Mouse (Mus musculus): Measurements from ENCODE around the gene Rab34.

Rab34 gene

GRCm38 (mm10) chr11:78188331-78189233 lies at the start of gene Rab34:
Gene Rab34, plus strand, starts transcription at chr11:78188430.
- DNase-seq (ENCODE audit: low spot score), result peak; percentile 90

DNA sequence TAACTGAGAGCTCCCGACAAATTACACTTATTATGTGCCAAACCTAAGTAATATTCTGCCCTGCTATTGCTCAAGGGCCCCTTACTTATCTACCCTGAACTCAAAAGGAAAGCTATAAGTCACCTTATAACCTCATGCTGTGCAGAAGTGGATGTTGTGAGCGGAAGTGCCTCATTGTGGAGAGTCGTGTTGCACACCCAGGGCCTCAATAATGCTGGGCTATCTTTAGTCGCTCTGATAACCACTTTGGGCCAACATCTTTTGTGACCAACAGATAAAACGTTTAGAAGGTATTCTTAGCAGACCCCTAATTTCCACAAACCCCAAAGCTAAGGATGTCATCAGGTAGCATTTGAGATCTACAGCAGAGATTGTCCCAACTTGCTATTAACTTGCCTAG lies 47.6 kb upstream of the Rab34 start:
- DNase-seq (ENCODE audit: low spot score), result no peak

DNA sequence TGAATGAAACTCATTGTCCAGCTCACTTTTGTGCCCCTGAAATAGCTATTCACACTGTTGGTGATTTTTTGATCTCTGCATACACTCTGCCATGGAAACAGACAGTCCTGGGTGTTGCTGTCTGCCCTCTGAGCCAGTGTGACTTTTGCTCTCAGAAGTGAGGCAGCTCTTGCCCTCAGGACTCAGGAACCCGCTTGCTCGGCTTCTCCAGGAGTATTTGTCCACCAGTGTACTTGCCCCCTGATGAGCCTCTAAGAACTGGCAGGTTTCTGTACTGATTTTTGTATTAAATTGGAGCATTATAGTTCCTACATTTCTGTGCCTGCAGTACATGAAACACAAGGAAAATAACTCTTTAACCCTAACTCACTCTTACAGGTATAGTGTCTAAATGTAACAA lies 44.7 kb upstream of the Rab34 start:
- DNase-seq (ENCODE audit: low spot score), result no peak

DNA sequence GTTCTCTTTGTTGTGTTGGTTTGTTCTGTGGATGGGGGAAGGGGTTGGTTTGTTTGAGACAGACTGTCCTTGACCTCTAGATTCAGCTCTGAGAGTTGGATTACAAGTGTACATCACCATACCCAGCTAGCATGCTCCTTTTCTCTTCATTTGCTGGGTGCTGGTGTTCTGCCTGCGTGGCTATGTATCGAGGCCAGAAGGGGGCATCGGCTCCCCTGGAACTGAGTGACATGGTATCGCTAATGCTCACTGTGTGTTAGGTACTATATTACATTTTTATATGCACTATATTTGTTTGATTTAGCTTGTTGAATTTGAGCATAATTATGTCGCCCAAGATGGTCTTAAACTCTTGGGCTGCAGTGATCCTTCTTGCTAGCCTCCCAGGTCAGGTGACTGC lies 42.1 kb upstream of the Rab34 start:
- DNase-seq (ENCODE audit: low spot score), result no peak

- no peak for DNase-seq (ENCODE audit: low spot score)
Observed at GRCm38 (mm10) chr11:78146707-78147543, 41.3 kb upstream of the Rab34 start.

- DNase-seq (ENCODE audit: low spot score), result peak; percentile 54
Observed at GRCm38 (mm10) chr11:78151161-78151560, 37.1 kb upstream of the Rab34 start.

GRCm38 (mm10) chr11:78152299-78153231 lies 35.7 kb upstream of the Rab34 start:
- peak; percentile 75 for DNase-seq (ENCODE audit: low spot score)

DNA sequence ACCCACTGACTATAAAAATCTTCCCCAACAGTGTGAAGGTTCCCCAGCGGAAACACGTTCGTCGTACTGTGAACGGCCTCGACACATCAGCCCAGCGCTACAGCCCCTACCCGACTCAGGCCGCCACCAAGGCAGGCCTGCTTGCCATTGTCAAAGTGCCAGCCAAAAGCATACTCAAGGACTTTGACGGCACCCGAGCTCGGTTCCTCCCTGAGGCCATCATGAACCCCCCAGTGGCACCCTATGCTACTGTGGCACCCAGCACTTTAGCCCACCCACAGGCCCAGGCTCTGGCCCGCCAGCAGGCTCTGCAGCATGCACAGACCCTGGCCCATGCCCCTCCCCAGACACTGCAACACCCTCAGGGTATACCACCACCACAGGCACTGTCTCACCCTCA lies 34.5 kb upstream of the Rab34 start:
- DNase-seq (ENCODE audit: low spot score), result peak; percentile 45

DNA sequence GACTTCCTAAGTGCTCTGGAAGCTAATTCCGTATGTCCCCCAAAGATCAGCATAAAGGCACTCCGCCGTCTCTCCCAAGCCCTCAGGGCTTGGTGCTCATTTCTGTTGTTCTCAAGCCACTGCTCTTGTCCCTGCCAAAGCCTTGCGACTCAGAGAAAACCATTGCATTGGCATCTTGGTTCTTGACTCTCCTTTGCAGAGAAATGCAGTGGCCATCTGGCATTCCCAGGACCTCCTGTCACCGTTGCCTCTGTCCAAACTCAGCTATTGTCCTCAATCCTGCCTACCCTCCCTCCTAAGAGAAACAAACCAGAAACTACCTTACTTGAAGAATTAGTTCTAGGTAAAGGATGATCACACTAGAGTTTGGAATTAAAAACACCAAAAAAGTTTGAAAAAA lies 32.6 kb upstream of the Rab34 start:
- peak; percentile 34 for DNase-seq (ENCODE audit: low spot score)

GRCm38 (mm10) chr11:78156156-78156699 lies 32.0 kb upstream of the Rab34 start:
- peak; percentile 30 for DNase-seq (ENCODE audit: low spot score)

DNA sequence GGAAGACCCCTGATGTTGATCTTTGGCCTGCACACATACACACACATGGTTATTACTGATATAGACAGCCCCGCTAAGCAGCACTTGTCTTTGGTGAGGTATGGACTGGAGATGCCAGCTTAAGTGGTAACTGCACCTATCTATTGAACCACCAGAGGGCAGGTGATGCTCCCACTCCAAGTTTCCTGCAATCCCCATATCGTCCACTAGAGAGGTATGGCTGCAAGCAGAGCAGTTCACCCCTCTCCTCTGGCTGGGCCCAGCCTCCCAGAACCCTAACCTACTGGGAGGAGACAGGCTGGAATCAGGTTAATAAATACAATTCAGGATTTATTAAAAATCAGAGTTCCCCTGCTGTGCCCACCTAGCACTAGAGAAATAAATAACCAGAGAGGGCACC lies 29.1 kb upstream of the Rab34 start:
- peak; percentile 79 for DNase-seq (ENCODE audit: low spot score)

GRCm38 (mm10) chr11:78159557-78159956 lies 28.7 kb upstream of the Rab34 start:
- peak; percentile 46 for DNase-seq (ENCODE audit: low spot score)

- DNase-seq (ENCODE audit: low spot score), result no peak
Observed at GRCm38 (mm10) chr11:78160171-78160570, 28.1 kb upstream of the Rab34 start.

DNA sequence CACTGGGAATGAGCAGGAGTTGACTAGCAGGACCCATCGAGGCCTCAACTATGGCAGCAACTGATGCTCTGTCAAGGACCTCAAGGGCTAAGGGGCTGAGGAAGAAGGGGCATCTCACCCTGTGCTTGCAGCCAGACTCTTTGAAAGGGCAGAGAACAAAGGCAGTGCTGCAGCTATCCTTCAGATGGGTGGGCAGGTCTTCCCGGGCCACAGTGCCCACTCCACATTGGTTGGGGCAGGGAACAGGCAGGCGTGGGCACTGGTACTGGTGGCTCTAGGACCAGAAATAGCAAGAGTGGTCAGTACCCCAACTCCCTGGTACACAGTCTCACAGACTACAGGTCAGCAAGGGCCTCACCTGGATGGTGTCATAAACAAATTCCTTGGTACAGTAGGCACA lies 27.6 kb upstream of the Rab34 start:
- DNase-seq (ENCODE audit: low spot score), result no peak

DNA sequence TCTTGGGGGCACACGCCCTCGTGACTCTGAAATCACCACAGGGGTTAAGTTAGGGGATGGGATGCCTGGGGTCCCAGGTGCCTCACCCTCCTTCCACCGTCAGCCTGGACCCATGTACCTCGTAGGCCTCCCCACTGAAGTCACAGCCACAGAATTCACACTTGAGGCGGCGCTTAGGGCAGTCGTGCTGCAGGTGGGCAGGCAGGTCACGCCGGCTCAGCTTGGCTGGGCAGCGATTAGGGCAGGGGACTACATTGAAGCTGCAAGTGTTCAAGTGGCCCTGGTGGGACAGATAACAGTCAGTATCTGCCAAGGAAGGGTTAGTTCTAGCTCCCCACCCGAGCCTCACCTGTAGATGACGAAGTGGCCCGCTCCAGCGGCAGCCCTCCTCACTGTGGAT lies 27.1 kb upstream of the Rab34 start:
- no peak for DNase-seq (ENCODE audit: low spot score)

GRCm38 (mm10) chr11:78161968-78162367 lies 26.3 kb upstream of the Rab34 start:
- no peak for DNase-seq (ENCODE audit: low spot score)

DNA sequence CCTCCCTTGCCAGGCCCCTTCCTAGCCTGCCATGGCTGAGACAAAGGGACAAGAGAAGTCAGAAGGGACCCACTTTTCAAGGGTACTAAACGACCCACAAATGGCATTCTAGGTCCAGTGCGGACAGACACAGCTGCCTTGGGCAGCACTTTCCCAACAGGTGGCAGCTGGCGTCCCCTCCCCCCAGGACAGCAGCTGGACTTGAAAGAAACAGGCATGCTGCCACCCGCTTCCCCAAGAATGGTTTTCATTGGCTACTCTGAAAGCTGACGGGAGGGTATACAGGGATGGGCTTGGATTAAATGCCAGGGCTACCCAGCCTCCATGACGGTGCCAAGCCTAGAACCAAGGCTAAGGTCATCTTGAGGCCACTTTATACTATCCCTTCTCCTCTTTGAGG lies 25.7 kb upstream of the Rab34 start:
- DNase-seq (ENCODE audit: low spot score), result no peak

DNA sequence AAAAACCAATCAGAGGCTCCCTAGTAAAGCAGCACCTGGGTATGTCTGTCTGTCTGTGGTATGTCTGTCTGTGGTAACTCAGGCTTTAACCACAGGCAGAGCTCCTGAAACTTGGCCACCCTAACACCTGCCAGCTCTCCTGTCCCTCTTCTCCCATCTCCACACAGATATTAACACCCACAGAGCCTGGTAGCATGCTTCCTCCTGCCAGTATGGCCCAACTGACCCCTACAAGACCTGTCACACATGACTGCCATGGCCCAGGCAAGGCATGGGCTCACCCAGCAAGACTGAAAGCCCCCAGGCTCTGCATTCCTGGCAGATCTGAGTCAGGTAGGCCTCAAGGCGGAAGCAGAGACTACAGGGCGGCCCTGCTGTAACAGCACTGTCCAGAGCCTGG lies 25.2 kb upstream of the Rab34 start:
- DNase-seq (ENCODE audit: low spot score), result no peak

- DNase-seq (ENCODE audit: low spot score), result peak; percentile 81
Observed at GRCm38 (mm10) chr11:78163681-78164603, 24.3 kb upstream of the Rab34 start.

DNA sequence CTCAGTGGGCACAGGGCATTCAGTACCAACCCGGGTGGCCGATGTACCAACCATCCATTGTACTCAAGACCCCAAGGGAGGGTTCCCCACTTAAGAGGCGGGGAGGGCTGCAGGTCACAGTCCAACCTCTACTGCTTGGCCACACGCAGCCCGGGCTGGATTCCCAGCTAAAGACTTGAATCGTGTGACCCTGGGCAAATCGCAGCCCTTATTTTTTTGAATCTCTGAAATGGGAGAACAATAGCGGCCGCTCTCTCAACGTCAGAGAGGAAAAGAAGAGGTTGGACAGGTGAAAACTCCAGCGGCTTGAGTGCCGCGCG lies 23.7 kb upstream of the Rab34 start:
- DNase-seq (ENCODE audit: low spot score), result no peak
